Mouse (Mus musculus): Measurements from ENCODE around the gene Txnrd3. TPM values are rescaled to one million over a fixed set of nuclear protein-coding genes. Genes with fewer than 3 reads are reported as not detected.

The Txnrd3 gene
- polyA plus RNA-seq (2012; rRNA removed): 2.2 and 2.5 TPM in 2 replicates

GRCm38 (mm10) chr6:89643798-89644270 lies at the start of gene Txnrd3:
Txnrd3 (plus strand) TSS chr6:89643988.

GRCm38 (mm10) chr6:89595018-89595776 lies 48.6 kb upstream of the Txnrd3 start, which contains the start of gene Chchd6:
Chchd6 (minus strand) TSS chr6:89595652.

GRCm38 (mm10) chr6:89707240-89707639 lies 63.5 kb downstream of the Txnrd3 start, which contains the start of gene Vmn1r40:
Vmn1r40 (plus strand) TSS chr6:89707540.

Other genes starting within 250 kb of the Txnrd3 start
- 9.9 and 10.2 TPM in 2 replicates for gene Chchd6, start 48.3 kb upstream of the Txnrd3 start, polyA plus RNA-seq (2012; rRNA removed)
- not detected in 2 replicates for gene Vmn1r40, start 63.6 kb downstream of the Txnrd3 start, polyA plus RNA-seq (2012; rRNA removed)
- not detected in 2 replicates for gene Vmn1r41, start 96.8 kb downstream of the Txnrd3 start, polyA plus RNA-seq (2012; rRNA removed)
- not detected in 2 replicates for gene Vmn1r42, start 232.4 kb downstream of the Txnrd3 start, polyA plus RNA-seq (2012; rRNA removed)
- not detected in 2 replicates for gene Vmn1r43, start 232.4 kb downstream of the Txnrd3 start, polyA plus RNA-seq (2012; rRNA removed)
- gene Vmn1r44, start 239.7 kb downstream of the Txnrd3 start, polyA plus RNA-seq (2012; rRNA removed): not detected in 2 replicates

Measured in liver, embryonic 18 days (tissue).